Mouse (Mus musculus) heart, embryonic 15.5 days (tissue): ENCODE data around the gene Gper1. TPM values are rescaled to one million over a fixed set of nuclear protein-coding genes. Genes with fewer than 3 reads are reported as not detected.
"Not testable (repeated sequence)": the region's sequence is repeated elsewhere in the genome, so short reads cannot be mapped to it uniquely, and the experiment has no call there.

Experiments used
- ATAC-seq: fragments of 200-750 bp; cut with Nextera tagmentation; replicated peaks from 2 replicates; pipeline ENCODE4 v1.8.0; 2017; ENCODE audit warnings: low read depth, moderate TSS enrichment; ENCODE audit not compliant: insufficient number of reproducible peaks, insufficient read depth, low FRiP score
- H3K27ac ChIP-seq: fragments of 300-500 bp; sonication (generic); 2 replicates; pipeline ENCODE4 v1.5.1; 2015; ENCODE audit warnings: mild to moderate bottlenecking, inconsistent platforms
- H3K27me3 ChIP-seq: fragments of 300-500 bp; sonication (generic); 2 replicates; pipeline ENCODE4 v1.6.1; 2015; ENCODE audit warnings: inconsistent platforms
- H3K36me3 ChIP-seq: fragments of 300-500 bp; sonication (generic); 2 replicates; pipeline ENCODE4 v1.6.1; 2015; ENCODE audit warnings: mild to moderate bottlenecking, inconsistent platforms
- H3K4me1 ChIP-seq: fragments of 300-500 bp; sonication (generic); replicated peaks from 2 replicates; pipeline ENCODE4 v1.6.1; 2015; ENCODE audit warnings: inconsistent platforms
- H3K4me2 ChIP-seq: fragments of 300-500 bp; sonication (generic); 2 replicates; pipeline ENCODE4 v1.6.1; 2015; ENCODE audit warnings: inconsistent platforms, mild to moderate bottlenecking, moderate library complexity
- H3K4me3 ChIP-seq: fragments of 300-500 bp; sonication (generic); 2 replicates; pipeline ENCODE4 v1.5.1; 2015; ENCODE audit warnings: mild to moderate bottlenecking, inconsistent platforms
- H3K9ac ChIP-seq: fragments of 300-500 bp; sonication (generic); 2 replicates; pipeline ENCODE4 v1.6.1; 2015; ENCODE audit warnings: mild to moderate bottlenecking, inconsistent platforms
- H3K9me3 ChIP-seq: fragments of 300-500 bp; sonication (generic); replicated peaks from 2 replicates; pipeline ENCODE4 v1.6.1; 2016; ENCODE audit warnings: inconsistent platforms
- WGBS: fragments of 180-500 bp; shearing (Covaris S2); methylation state at CpG from one replicate; pipeline ENCODE4 v1.1.7; 2015; ENCODE audit warnings: mixed read lengths; 5-methylcytosine and 5-hydroxymethylcytosine counted together
- polyA plus RNA-seq: library from polyadenylated mRNA; unstranded; fragments of >200 nt; fragmentation: Nextera tagmentation; extraction: Ambion mirVana; gene quantifications from 2 replicates; pipeline ENCODE4 v1.2.1, GENCODE M21; 2015

The Gper1 gene
- polyA plus RNA-seq, 1 experiment from 2014 or later = 1.5 TPM

GRCm38 (mm10) chr5:139382760-139383159 is 40.2 kb upstream of the Gper1 start:
- H3K4me2 ChIP-seq = peak overlapping the region; percentile 81
- 5% methylated on average over 8 of the region's 8 CpGs for WGBS

GRCm38 (mm10) chr5:139383234-139383633 is 39.7 kb upstream of the Gper1 start:
- Histone ChIP-seq H3K27me3 (no peaks in the 10 kb centered on the region), H3K4me3 (peak overlapping the region; percentile 81; the same call in 1 of the 2 replicates), H3K9ac (peak overlapping the region; percentile 78), H3K4me2 (peak overlapping the region; percentile 81), H3K36me3 (no peaks in the 10 kb centered on the region), H3K9me3 (no peaks in the 10 kb centered on the region), H3K4me1 (peaks cover 90% of the 10 kb centered on the region), H3K27ac (peak overlapping the region; percentile 98)
- 71% methylated on average over 9 of the region's 9 CpGs for WGBS
- ATAC-seq = no peak

More at GRCm38 (mm10) chr5:139382760-139383159, 40.2 kb upstream of the Gper1 start:
- Histone ChIP-seq H3K9me3 (no peaks in the 10 kb centered on the region), H3K27me3 (no peaks in the 10 kb centered on the region), H3K4me3 (peak overlapping the region; percentile 81), H3K4me1 (peaks cover 90% of the 10 kb centered on the region), H3K27ac (peak overlapping the region; percentile 98), H3K36me3 (no peaks in the 10 kb centered on the region), H3K9ac (peak overlapping the region; percentile 78)
- peak; percentile 47 for ATAC-seq

- Histone ChIP-seq H3K27me3 (no peaks in the 10 kb centered on the region), H3K9ac (0 out of 2 replicates have a peak overlapping the region, but pooled peaks have one; percentile 27), H3K4me1 (peaks cover 91% of the 10 kb centered on the region), H3K4me2 (peak overlapping the region; percentile 27), H3K4me3 (no peak overlapping the region), H3K36me3 (no peaks in the 10 kb centered on the region), H3K27ac (peak overlapping the region; percentile 57), H3K9me3 (no peaks in the 10 kb centered on the region)
- 18% methylated on average over 10 of the region's 10 CpGs for WGBS
- no peak for ATAC-seq
Observed at GRCm38 (mm10) chr5:139384531-139384930, 38.4 kb upstream of the Gper1 start.

- Histone ChIP-seq H3K4me3 (no peak overlapping the region), H3K9ac (no peak overlapping the region), H3K27ac (no peak overlapping the region), H3K27me3 (no peaks in the 10 kb centered on the region), H3K4me2 (no peak overlapping the region), H3K9me3 (no peaks in the 10 kb centered on the region), H3K36me3 (no peaks in the 10 kb centered on the region), H3K4me1 (peaks cover 89% of the 10 kb centered on the region)
- no peak for ATAC-seq
- WGBS = 93% methylated on average over 5 of the region's 5 CpGs
Observed at GRCm38 (mm10) chr5:139386047-139386446, 36.9 kb upstream of the Gper1 start.

GRCm38 (mm10) chr5:139387329-139388194 is 35.4 kb upstream of the Gper1 start:
- Histone ChIP-seq H3K4me2 (no peak overlapping the region; the same call in 1 of the 2 replicates), H3K9me3 (no peaks in the 10 kb centered on the region), H3K27me3 (no peaks in the 10 kb centered on the region), H3K9ac (no peak overlapping the region), H3K27ac (peak overlapping the region; percentile 60), H3K4me1 (peaks cover 81% of the 10 kb centered on the region), H3K36me3 (peaks cover 4% of the 10 kb centered on the region; the same call in 1 of the 2 replicates), H3K4me3 (no peak overlapping the region)
- WGBS = 71% methylated on average over 10 of the region's 10 CpGs
- ATAC-seq = no peak

- Histone ChIP-seq H3K4me2 (no peak overlapping the region; the same call in 1 of the 2 replicates), H3K27me3 (no peaks in the 10 kb centered on the region), H3K36me3 (peaks cover 10% of the 10 kb centered on the region; the same call in 1 of the 2 replicates), H3K9ac (no peak overlapping the region), H3K27ac (peak overlapping the region; percentile 60), H3K4me1 (peaks cover 75% of the 10 kb centered on the region), H3K4me3 (no peak overlapping the region), H3K9me3 (no peaks in the 10 kb centered on the region)
- no peak for ATAC-seq
- WGBS = 54% methylated on average over 4 of the region's 4 CpGs
Observed at GRCm38 (mm10) chr5:139388195-139388570, 34.8 kb upstream of the Gper1 start.

- peak overlapping the region; percentile 60 for H3K27ac ChIP-seq
- WGBS = 77% methylated on average over 17 of the region's 17 CpGs
- 0 out of 2 replicates have a peak overlapping the region, but pooled peaks have one; percentile 14 for H3K9ac ChIP-seq
- peaks cover 18% of the 10 kb centered on the region for H3K36me3 ChIP-seq
- H3K4me3 ChIP-seq = no peak overlapping the region
- no peaks in the 10 kb centered on the region for H3K9me3 ChIP-seq
- no peak overlapping the region for H3K4me2 ChIP-seq
- ATAC-seq = no peak
- peaks cover 68% of the 10 kb centered on the region for H3K4me1 ChIP-seq
- H3K27me3 ChIP-seq = no peaks in the 10 kb centered on the region
Observed at GRCm38 (mm10) chr5:139388694-139389675, 34.0 kb upstream of the Gper1 start.

GRCm38 (mm10) chr5:139389676-139390061 is 33.3 kb upstream of the Gper1 start:
- peak; percentile 50; the same call in 1 of the 2 replicates for ATAC-seq
- WGBS = 28% methylated on average over 6 of the region's 6 CpGs

GRCm38 (mm10) chr5:139390324-139391119 is 32.4 kb upstream of the Gper1 start:
- peaks cover 56% of the 10 kb centered on the region for H3K4me1 ChIP-seq
- not testable (repeated sequence) for H3K9me3 ChIP-seq, H3K27ac ChIP-seq, H3K4me2 ChIP-seq, ATAC-seq, H3K4me3 ChIP-seq, H3K9ac ChIP-seq, H3K27me3 ChIP-seq
- 62% methylated on average over 5 of the region's 5 CpGs for WGBS
- H3K36me3 ChIP-seq = peaks cover 21% of the 10 kb centered on the region

More at GRCm38 (mm10) chr5:139389676-139390061, 33.3 kb upstream of the Gper1 start:
- Histone ChIP-seq H3K9ac (0 out of 2 replicates have a peak overlapping the region, but pooled peaks have one; percentile 14), H3K4me1 (peaks cover 64% of the 10 kb centered on the region), H3K4me2 (no peak overlapping the region), H3K4me3 (no peak overlapping the region), H3K9me3 (no peaks in the 10 kb centered on the region), H3K27ac (peak overlapping the region; percentile 60), H3K27me3 (no peaks in the 10 kb centered on the region), H3K36me3 (peaks cover 21% of the 10 kb centered on the region)

- Histone ChIP-seq H3K4me3 (no peak overlapping the region), H3K4me1 (peaks cover 46% of the 10 kb centered on the region), H3K9me3 (no peaks in the 10 kb centered on the region), H3K36me3 (peaks cover 21% of the 10 kb centered on the region), H3K27me3 (no peaks in the 10 kb centered on the region), H3K4me2 (no peak overlapping the region), H3K27ac (0 out of 2 replicates have a peak overlapping the region, but pooled peaks have one; percentile 20), H3K9ac (no peak overlapping the region)
- ATAC-seq = no peak
- 68% methylated on average over 11 of the region's 11 CpGs for WGBS
Observed at GRCm38 (mm10) chr5:139391309-139391990, 31.5 kb upstream of the Gper1 start.
